Mouse (Mus musculus) neural tube, embryonic 14.5 days (tissue): ENCODE results near the gene Cyp2b13. TPM values are rescaled to one million over a fixed set of nuclear protein-coding genes. Genes with fewer than 3 reads are reported as not detected.
"Not testable (repeated sequence)": the region's sequence is repeated elsewhere in the genome, so short reads cannot be mapped to it uniquely, and the experiment has no call there.

Experiments
- ATAC-seq: fragments of 200-750 bp; cut with Nextera tagmentation; 2 replicates; pipeline ENCODE4 v1.8.0; 2017; ENCODE audit warnings: low read depth, mild to moderate bottlenecking, moderate TSS enrichment, moderate library complexity
- H3K27ac ChIP-seq: fragments of 300-500 bp; sonication (generic); 2 replicates; pipeline ENCODE4 v1.5.1; 2014; ENCODE audit warnings: low read depth, mild to moderate bottlenecking, control low read depth, low read length, moderate library complexity, mixed read lengths
- H3K27me3 ChIP-seq: fragments of 300-500 bp; sonication (generic); 2 replicates; pipeline ENCODE4 v1.6.1; 2014; ENCODE audit warnings: low read length; ENCODE audit not compliant: control insufficient read depth, insufficient read depth
- H3K36me3 ChIP-seq: fragments of 300-500 bp; sonication (generic); 2 replicates; pipeline ENCODE4 v1.6.1; 2014; ENCODE audit warnings: low read length, mixed read lengths; ENCODE audit not compliant: control insufficient read depth, insufficient read depth
- H3K4me1 ChIP-seq: fragments of 300-500 bp; sonication (generic); 2 replicates; pipeline ENCODE4 v1.6.1; 2014; ENCODE audit warnings: low read length; ENCODE audit not compliant: control insufficient read depth, insufficient read depth
- H3K4me2 ChIP-seq: fragments of 300-500 bp; sonication (generic); 2 replicates; pipeline ENCODE4 v1.6.1; 2014; ENCODE audit warnings: mild to moderate bottlenecking, low read depth, low read length, control low read depth
- H3K4me3 ChIP-seq: fragments of 300-500 bp; sonication (generic); 2 replicates; pipeline ENCODE4 v1.5.1; 2014; ENCODE audit warnings: low read depth, low read length, control low read depth, mixed read lengths
- H3K9ac ChIP-seq: fragments of 300-500 bp; sonication (generic); replicated peaks from 2 replicates; pipeline ENCODE4 v1.6.1; 2014; ENCODE audit warnings: low read depth, mild to moderate bottlenecking, control low read depth, low read length, mixed read lengths
- H3K9me3 ChIP-seq: fragments of 300-500 bp; sonication (generic); 2 replicates; pipeline ENCODE4 v1.6.1; 2016; ENCODE audit warnings: low read length; ENCODE audit not compliant: control insufficient read depth
- WGBS: fragments of 180-500 bp; shearing (Covaris S2); extraction: QIAGEN DNeasy Blood & Tissue Kit; methylation state at CpG from one replicate; pipeline ENCODE4 v1.1.7; 2014; 5-methylcytosine and 5-hydroxymethylcytosine counted together
- polyA plus RNA-seq: library from polyadenylated mRNA; unstranded; fragments of >200 nt; fragmentation: Nextera tagmentation; extraction: Ambion mirVana; gene quantifications from 2 replicates; pipeline ENCODE4 v1.2.1, GENCODE M21; 2014

The Cyp2b13 gene
- polyA plus RNA-seq: not detected in 2 replicates

DNA sequence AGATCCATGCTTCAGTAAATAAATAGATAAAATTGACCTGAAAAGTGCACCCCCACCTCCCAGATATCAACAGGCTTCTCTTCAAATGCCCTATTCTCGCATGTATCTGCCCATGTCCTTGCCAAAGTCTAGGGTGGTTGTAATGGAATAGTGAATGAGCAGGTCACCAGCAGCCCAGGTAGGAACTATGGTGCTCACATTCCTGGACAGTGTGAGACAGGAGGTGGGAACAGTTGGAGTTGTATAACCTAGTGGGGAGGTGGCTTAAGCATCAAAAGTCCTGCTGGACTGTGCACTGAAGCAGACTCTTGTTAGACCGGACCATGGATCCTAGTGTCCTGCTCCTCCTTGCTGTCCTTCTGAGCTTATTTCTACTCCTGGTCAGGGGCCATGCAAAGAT, at the start of gene Cyp2b13:
Gene Cyp2b13 (plus strand): TSS at position 301 of the 400 bp plus-strand sequence.
- not testable (repeated sequence) for H3K9ac ChIP-seq, H3K27ac ChIP-seq, H3K4me1 ChIP-seq, H3K36me3 ChIP-seq, H3K4me2 ChIP-seq, H3K4me3 ChIP-seq, ATAC-seq, H3K9me3 ChIP-seq, H3K27me3 ChIP-seq
- WGBS: 79% methylated on average over 1 of the region's 2 CpGs

GRCm38 (mm10) chr7:26019814-26020332, 41.4 kb upstream of the Cyp2b13 start:
- not testable (repeated sequence) for H3K36me3 ChIP-seq
- 83% methylated on average over 1 of the region's 3 CpGs for WGBS

DNA sequence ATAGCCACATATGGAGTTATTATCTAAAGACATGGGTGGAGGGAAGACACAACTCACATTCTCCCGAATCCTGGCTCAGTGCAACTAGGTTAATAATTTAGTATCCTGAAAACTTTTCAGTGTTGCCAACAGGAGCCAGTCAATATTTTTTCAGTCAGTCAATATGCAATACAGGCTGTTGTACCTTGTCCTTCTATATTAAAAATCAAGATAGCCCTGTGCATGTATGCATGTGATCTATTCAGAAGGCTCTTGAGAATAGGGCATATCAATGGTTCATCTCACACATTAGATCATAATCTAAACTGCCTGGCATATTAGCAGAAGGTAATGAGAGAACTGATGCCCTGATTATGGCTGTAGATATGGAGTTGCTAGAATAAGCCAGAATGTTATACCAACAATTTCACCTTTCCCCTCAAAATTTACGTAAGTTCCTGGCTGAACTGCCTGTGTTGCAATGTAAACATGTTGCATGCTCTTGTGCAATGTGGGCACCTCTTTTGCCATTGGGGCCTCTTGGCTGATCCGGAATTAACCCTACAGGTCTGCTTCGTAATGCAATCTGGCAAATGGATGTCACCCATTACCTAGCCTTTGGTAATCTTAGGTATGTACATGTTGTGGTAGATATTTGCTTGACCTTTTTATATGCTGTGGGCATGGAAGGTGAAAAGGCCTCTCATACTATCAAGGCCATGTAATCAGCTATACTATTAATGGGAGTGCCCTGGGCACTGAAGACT, 6.2 kb upstream of the Cyp2b13 start:
- H3K4me1 ChIP-seq, H3K9me3 ChIP-seq, H3K4me3 ChIP-seq, H3K27me3 ChIP-seq, H3K36me3 ChIP-seq, ATAC-seq, H3K9ac ChIP-seq, H3K27ac ChIP-seq, H3K4me2 ChIP-seq: not testable (repeated sequence)
- WGBS: 87% methylated on average over 3 of the region's 4 CpGs

More at GRCm38 (mm10) chr7:26019814-26020332, 41.4 kb upstream of the Cyp2b13 start:
- not testable (repeated sequence) for H3K4me1 ChIP-seq, H3K9ac ChIP-seq, H3K4me3 ChIP-seq, H3K27me3 ChIP-seq, ATAC-seq, H3K9me3 ChIP-seq, H3K4me2 ChIP-seq, H3K27ac ChIP-seq

DNA sequence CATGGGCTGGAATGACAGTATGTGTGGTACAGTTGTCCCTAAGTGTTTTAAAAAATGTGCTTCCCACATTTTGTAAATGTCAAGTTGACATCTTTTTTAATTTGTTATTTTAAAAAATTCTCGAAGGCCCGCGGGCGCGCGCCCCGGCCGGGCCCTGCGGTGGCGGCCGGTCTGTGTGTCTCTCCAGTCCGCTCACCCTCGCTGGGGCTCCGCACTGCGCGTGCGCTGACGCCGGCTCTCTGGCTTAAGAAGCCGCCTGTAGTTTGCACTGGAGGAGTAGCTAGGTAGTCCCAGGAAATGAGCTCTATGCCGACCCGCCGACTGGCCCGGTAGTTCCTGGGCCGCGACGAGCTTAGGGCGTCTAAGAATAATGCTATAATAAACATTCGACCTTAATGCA, 10.4 kb downstream of the Cyp2b13 start:
- 52% methylated on average over 29 of the region's 29 CpGs for WGBS
- H3K9me3 ChIP-seq, ATAC-seq: not testable (repeated sequence)

DNA sequence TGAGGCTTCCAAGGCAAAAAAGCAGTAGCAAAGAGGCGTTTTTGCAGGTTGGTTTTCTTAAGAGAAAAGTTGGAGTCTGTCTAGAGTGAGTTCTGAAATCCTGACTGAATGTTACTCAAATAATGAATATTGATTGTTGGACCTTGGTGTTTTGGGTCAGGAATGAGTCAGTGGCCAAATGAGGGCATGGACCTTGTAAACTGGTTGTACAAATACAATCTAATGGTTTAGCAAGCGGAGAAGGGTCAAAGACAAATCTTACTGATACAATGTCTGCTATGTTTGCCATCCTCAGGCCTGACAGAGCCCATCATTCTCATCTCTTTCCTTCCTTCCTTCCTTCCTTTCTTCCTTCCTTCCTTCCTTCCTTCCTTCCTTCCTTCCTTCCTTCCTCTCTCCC, 21.3 kb downstream of the Cyp2b13 start:
- WGBS: 64% methylated on average over 2 of the region's 2 CpGs
- ATAC-seq: no peak
- Histone ChIP-seq H3K4me1 (no peaks in the 10 kb centered on the region), H3K4me2 (no peak overlapping the region), H3K27ac (no peak overlapping the region), H3K9me3 (peaks cover 4% of the 10 kb centered on the region; the same call in 1 of the 2 replicates), H3K36me3 (no peaks in the 10 kb centered on the region), H3K4me3 (no peak overlapping the region), H3K27me3 (no peaks in the 10 kb centered on the region), H3K9ac (no peak overlapping the region)

More for the DNA sequence above, 10.4 kb downstream of the Cyp2b13 start:
- not testable (repeated sequence) for H3K9ac ChIP-seq, H3K36me3 ChIP-seq, H3K27me3 ChIP-seq, H3K4me1 ChIP-seq, H3K4me3 ChIP-seq, H3K4me2 ChIP-seq, H3K27ac ChIP-seq

- 97% methylated on average over 1 of the region's 1 CpGs for WGBS
These were observed 26.1 kb downstream of the Cyp2b13 start for GRCm38 (mm10) chr7:26087391-26087790.

GRCm38 (mm10) chr7:26088578-26088977, 27.3 kb downstream of the Cyp2b13 start:
- H3K27me3 ChIP-seq, H3K9ac ChIP-seq, H3K4me1 ChIP-seq, H3K27ac ChIP-seq, H3K4me2 ChIP-seq, ATAC-seq, H3K36me3 ChIP-seq, H3K4me3 ChIP-seq, H3K9me3 ChIP-seq: not testable (repeated sequence)

More at GRCm38 (mm10) chr7:26087391-26087790, 26.1 kb downstream of the Cyp2b13 start:
- Histone ChIP-seq H3K4me2 (no peak overlapping the region), H3K9me3 (0 out of 2 replicates have a peak, but pooled peaks cover 4% of the 10 kb centered on the region), H3K9ac (no peak overlapping the region), H3K27ac (no peak overlapping the region), H3K27me3 (no peaks in the 10 kb centered on the region), H3K36me3 (no peaks in the 10 kb centered on the region), H3K4me1 (no peaks in the 10 kb centered on the region), H3K4me3 (no peak overlapping the region)
- no peak for ATAC-seq

DNA sequence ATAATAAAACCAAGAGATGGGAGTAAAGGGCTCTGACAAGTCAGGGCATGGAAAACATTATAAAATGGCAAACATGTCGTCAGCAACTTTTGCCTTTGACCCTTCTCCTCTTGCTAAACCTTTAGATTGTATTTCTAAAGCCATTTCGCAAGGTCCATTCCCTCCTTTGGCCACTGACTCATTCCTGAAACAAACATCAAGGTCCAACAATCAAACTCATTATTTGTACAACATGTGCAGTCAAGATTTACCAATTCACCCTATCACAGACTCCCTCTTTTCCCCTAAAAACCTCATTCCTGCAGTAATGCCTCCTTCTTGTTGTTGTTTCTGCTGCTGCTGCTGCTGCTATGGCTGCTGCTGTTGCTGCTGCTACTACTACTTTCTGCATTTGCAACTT, 78.3 kb downstream of the Cyp2b13 start:
- not testable (repeated sequence) for H3K4me3 ChIP-seq, H3K36me3 ChIP-seq, H3K27ac ChIP-seq, H3K27me3 ChIP-seq, H3K9ac ChIP-seq, H3K4me2 ChIP-seq, H3K9me3 ChIP-seq, H3K4me1 ChIP-seq, ATAC-seq
- WGBS: no CpG with 5 or more reads among the region's 2 CpGs

DNA sequence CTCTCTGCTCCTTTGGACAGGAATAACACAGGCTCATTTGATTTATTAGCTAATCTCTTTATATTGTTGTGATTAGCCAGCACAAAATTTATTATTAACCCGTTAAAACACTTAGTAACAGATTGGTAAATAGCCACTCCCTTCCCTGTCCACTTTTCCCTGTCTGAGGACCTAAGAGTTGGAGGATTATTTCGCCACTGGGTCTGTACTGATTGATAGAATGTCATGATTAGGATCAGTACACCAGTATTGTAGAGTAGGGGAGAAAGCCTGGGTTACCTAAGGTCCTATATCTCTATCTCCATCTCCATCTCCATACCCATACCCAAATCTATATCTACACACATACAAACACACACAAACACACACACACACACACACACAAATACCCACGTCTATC, 82.4 kb downstream of the Cyp2b13 start:
- 50% methylated on average over 1 of the region's 3 CpGs for WGBS
- not testable (repeated sequence) for H3K4me3 ChIP-seq, H3K4me2 ChIP-seq, H3K36me3 ChIP-seq, H3K4me1 ChIP-seq, H3K27me3 ChIP-seq, ATAC-seq, H3K9ac ChIP-seq, H3K27ac ChIP-seq, H3K9me3 ChIP-seq
